Mouse (Mus musculus) C2C12 (cell line): ENCODE measurements at regions not wholly inside any gene's neighbourhood (a gene's known extent, or its start where the extent isn't known, plus 50 kb on each side); places are given as distances from the start of the nearest gene placed in this dataset.
"Not testable (repeated sequence)": the region's sequence is repeated elsewhere in the genome, so short reads cannot be mapped to it uniquely, and the experiment has no call there.

ENCODE experiments used
- H3K27me3 ChIP-seq: one replicate; pipeline ENCODE4 v1.6.1; 2011; ENCODE audit not compliant: control insufficient read depth, insufficient read depth, insufficient read length
- H3K36me3 ChIP-seq: one replicate; pipeline ENCODE4 v1.6.1; 2011; ENCODE audit not compliant: control insufficient read depth, insufficient read depth
- H3K4me3 ChIP-seq: one replicate; pipeline ENCODE4 v1.5.1; 2011; ENCODE audit warnings: mild to moderate bottlenecking, control low read depth; ENCODE audit not compliant: poor library complexity, insufficient read depth, severe bottlenecking
- H3K79me2 ChIP-seq: one replicate; pipeline ENCODE4 v1.6.1; 2011; ENCODE audit not compliant: control insufficient read depth, insufficient read depth
- H3K79me3 ChIP-seq: one replicate; pipeline ENCODE4 v1.6.1; 2011; ENCODE audit warnings: low read depth, control low read depth
- H3ac ChIP-seq: one replicate; pipeline ENCODE3; 2011; ENCODE audit warnings: low read depth; ENCODE audit not compliant: control insufficient read depth, insufficient read length
- CEBPB ChIP-seq: IDR thresholded peaks from one replicate; pipeline ENCODE4 v1.6.1; 2011; ENCODE audit warnings: low read depth, mild to moderate bottlenecking, control low read depth, moderate library complexity
- CTCF ChIP-seq: IDR thresholded peaks from one replicate; pipeline ENCODE4 v1.5.1; 2011; ENCODE audit not compliant: control insufficient read depth, insufficient read depth, insufficient read length
- FOSL1 ChIP-seq: IDR thresholded peaks from one replicate; pipeline ENCODE4 v1.8.0; 2011; ENCODE audit warnings: mild to moderate bottlenecking, low read length; ENCODE audit not compliant: poor library complexity, insufficient read depth, severe bottlenecking
- MAX ChIP-seq: IDR thresholded peaks from one replicate; pipeline ENCODE4 v1.6.1; 2011; ENCODE audit warnings: mild to moderate bottlenecking, control low read depth
- MYOD1 ChIP-seq: IDR thresholded peaks from one replicate; pipeline ENCODE4 v1.6.1; 2011; ENCODE audit warnings: low read depth; ENCODE audit not compliant: control insufficient read depth, insufficient read length
- MYOG ChIP-seq: IDR thresholded peaks from one replicate; pipeline ENCODE4 v1.6.1; 2011; ENCODE audit not compliant: control insufficient read depth, insufficient read length; ENCODE audit errors: extremely low read depth
- USF1 ChIP-seq: IDR thresholded peaks from one replicate; pipeline ENCODE4 v1.6.1; 2011; ENCODE audit warnings: low read depth, mild to moderate bottlenecking, control low read depth, moderate library complexity

DNA sequence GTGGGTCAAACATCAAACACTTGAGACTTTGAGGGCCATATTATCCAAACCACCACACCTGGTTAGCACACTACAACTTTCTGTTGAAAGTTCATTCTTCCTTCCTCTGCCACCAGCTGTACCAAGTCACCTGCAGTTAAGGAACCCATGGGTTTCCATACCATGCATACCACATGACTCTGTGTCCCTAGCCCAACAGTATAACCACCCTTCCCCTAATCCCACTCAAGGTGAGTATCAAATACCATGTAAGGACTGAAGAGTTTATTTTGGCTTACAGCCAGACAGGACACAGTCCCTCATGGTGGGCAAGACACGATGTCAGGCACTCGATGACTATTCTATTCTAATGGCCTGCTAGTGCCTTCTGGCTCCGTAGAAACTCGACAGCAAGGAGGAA is 95.9 kb upstream of the Hivep1 start:
- no peaks in the 10 kb centered on the region for H3K27me3 ChIP-seq
- no peaks in the 10 kb centered on the region for H3K79me2 ChIP-seq
- no peak overlapping the region for H3K4me3 ChIP-seq
- TF ChIP-seq MAX, result no peak
- H3K79me3 ChIP-seq, result no peaks in the 10 kb centered on the region
- H3ac ChIP-seq, result no peak overlapping the region
- H3K36me3 ChIP-seq, result no peaks in the 10 kb centered on the region

GRCm38 (mm10) chr13:41955198-41955597 is 96.6 kb upstream of the Hivep1 start:
- H3ac ChIP-seq, result no peak overlapping the region
- no peaks in the 10 kb centered on the region for H3K79me3 ChIP-seq
- H3K36me3 ChIP-seq, result no peaks in the 10 kb centered on the region
- no peaks in the 10 kb centered on the region for H3K79me2 ChIP-seq
- TF ChIP-seq CEBPB (no peak), USF1 (no peak), FOSL1 (no peak), MYOG (no peak), CTCF (no peak), MYOD1 (no peak), MAX (no peak)
- H3K4me3 ChIP-seq, result no peak overlapping the region
- H3K27me3 ChIP-seq, result no peaks in the 10 kb centered on the region

GRCm38 (mm10) chr13:41952453-41952852 is 99.4 kb upstream of the Hivep1 start:
- TF ChIP-seq CTCF (no peak), MAX (no peak), FOSL1 (no peak), MYOD1 (no peak), CEBPB (no peak), USF1 (no peak), MYOG (no peak)
- no peaks in the 10 kb centered on the region for H3K27me3 ChIP-seq
- no peaks in the 10 kb centered on the region for H3K79me3 ChIP-seq

DNA sequence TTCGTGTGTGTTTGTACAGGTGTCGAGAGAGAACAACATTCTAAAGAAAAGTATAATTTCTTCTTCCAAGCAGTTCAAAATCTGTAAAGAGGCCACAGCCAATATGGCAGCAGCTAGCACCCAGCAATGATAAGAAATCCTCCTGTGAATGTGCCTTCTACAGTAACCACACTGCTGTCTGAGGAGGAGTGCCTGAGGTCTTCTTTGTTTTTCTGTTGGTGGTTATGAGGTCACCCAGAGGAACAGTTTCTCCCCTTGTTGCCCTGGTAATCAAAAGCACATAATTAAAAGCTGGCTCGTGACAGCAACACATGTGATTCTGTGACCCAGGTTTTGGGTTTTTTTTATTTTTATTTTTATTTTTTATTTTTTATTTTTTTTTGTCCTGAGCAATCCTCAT is 100.8 kb upstream of the Adtrp start:
- H3K79me3 ChIP-seq, result no peaks in the 10 kb centered on the region
- H3K79me2 ChIP-seq, result no peaks in the 10 kb centered on the region
- H3K36me3 ChIP-seq, result no peaks in the 10 kb centered on the region
- H3ac ChIP-seq, result no peak overlapping the region
- no peaks in the 10 kb centered on the region for H3K27me3 ChIP-seq
- no peak for TF ChIP-seq MAX
- TF ChIP-seq CTCF, result no peak
- no peak overlapping the region for H3K4me3 ChIP-seq

More at GRCm38 (mm10) chr13:41952453-41952852, 99.4 kb upstream of the Hivep1 start:
- Histone ChIP-seq H3K4me3 (no peak overlapping the region), H3K36me3 (no peaks in the 10 kb centered on the region), H3ac (no peak overlapping the region), H3K79me2 (no peaks in the 10 kb centered on the region)

- no peaks in the 10 kb centered on the region for H3K79me3 ChIP-seq
Observed at GRCm38 (mm10) chr13:41932313-41933100, 85.0 kb upstream of the Adtrp start.

DNA sequence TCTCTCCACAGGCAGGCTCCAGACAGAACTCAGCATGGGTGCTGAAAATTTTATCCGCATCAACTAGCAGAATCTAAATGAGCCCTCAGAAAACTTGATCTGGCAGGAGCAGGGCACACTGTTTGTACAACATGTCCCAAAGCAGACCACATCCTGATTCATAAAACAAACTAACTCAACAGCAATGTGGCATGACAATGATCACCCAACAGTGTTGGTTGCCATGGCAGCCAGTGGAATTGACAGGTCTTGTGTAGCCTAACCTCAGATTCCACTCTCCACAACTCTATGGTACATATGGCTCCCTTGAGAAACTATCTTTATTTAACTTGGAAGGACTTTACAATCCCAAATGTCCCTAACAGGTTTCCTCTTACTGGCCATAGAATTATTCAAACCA is 82.3 kb upstream of the Adtrp start:
- H3K79me2 ChIP-seq, result no peaks in the 10 kb centered on the region
- no peaks in the 10 kb centered on the region for H3K79me3 ChIP-seq
- TF ChIP-seq MYOG (no peak), MYOD1 (no peak), CTCF (no peak), CEBPB (no peak), FOSL1 (no peak)
- no peak overlapping the region for H3K4me3 ChIP-seq
- H3K27me3 ChIP-seq, result no peaks in the 10 kb centered on the region
- no peak overlapping the region for H3ac ChIP-seq
- no peaks in the 10 kb centered on the region for H3K36me3 ChIP-seq

More at GRCm38 (mm10) chr13:41932313-41933100, 85.0 kb upstream of the Adtrp start:
- Histone ChIP-seq H3K36me3 (no peaks in the 10 kb centered on the region), H3K27me3 (no peaks in the 10 kb centered on the region), H3K4me3 (no peak overlapping the region), H3K79me2 (no peaks in the 10 kb centered on the region), H3ac (no peak overlapping the region)
- TF ChIP-seq MYOD1 (no peak), USF1 (no peak), FOSL1 (no peak)

DNA sequence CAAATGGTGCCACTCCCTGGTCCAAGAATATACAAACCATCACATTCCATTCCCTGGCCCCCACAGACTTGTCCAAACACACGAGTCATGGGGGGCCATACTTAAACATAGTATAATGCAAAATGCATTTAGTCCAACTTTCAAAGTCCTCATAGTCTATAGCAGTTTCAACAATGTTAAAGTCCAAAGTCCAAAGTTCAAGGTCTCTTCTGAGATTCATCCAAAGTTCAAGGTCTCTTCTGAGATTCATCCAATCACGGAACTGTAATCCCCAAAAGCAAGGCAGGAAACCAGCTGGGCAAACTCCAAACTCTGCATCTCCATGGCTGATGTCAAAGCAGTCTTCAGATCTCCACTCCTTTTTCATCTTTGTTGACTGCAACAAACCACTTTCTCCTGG is 78.4 kb upstream of the Adtrp start:
- not testable (repeated sequence) for H3ac ChIP-seq, H3K4me3 ChIP-seq, H3K79me2 ChIP-seq, H3K36me3 ChIP-seq, H3K79me3 ChIP-seq, H3K27me3 ChIP-seq
